Mouse (Mus musculus) liver, embryonic 16.5 days (tissue): ENCODE data around the gene Foxa2. TPM values are rescaled to one million over a fixed set of nuclear protein-coding genes. Genes with fewer than 3 reads are reported as not detected.

Experiments
- ATAC-seq: fragments of 200-750 bp; cut with Nextera tagmentation; 2 replicates; pipeline ENCODE4 v1.8.0; 2017; ENCODE audit warnings: low read depth, mild to moderate bottlenecking, moderate number of reproducible peaks, moderate library complexity
- H3K27ac ChIP-seq: fragments of 300-500 bp; sonication (generic); 2 replicates; pipeline ENCODE4 v1.5.1; 2014; ENCODE audit warnings: mild to moderate bottlenecking, low read length
- H3K27me3 ChIP-seq: fragments of 300-500 bp; sonication (generic); 2 replicates; pipeline ENCODE4 v1.6.1; 2014; ENCODE audit warnings: low read depth, low read length, mixed read lengths; ENCODE audit not compliant: control insufficient read depth, insufficient read depth
- H3K36me3 ChIP-seq: fragments of 300-500 bp; sonication (generic); 2 replicates; pipeline ENCODE4 v1.6.1; 2014; ENCODE audit warnings: mild to moderate bottlenecking; ENCODE audit not compliant: control insufficient read depth, insufficient read depth
- H3K4me1 ChIP-seq: fragments of 300-500 bp; sonication (generic); 2 replicates; pipeline ENCODE4 v1.6.1; 2014; ENCODE audit warnings: low read depth, low read length, mixed read lengths; ENCODE audit not compliant: control insufficient read depth
- H3K4me2 ChIP-seq: fragments of 300-500 bp; sonication (generic); 2 replicates; pipeline ENCODE4 v1.6.1; 2014; ENCODE audit warnings: low read depth, low read length, mixed read lengths
- H3K4me3 ChIP-seq: fragments of 300-500 bp; sonication (generic); 2 replicates; pipeline ENCODE4 v1.5.1; 2014; ENCODE audit warnings: low read depth, mild to moderate bottlenecking, low read length
- H3K9ac ChIP-seq: fragments of 300-500 bp; sonication (generic); 2 replicates; pipeline ENCODE4 v1.6.1; 2014; ENCODE audit warnings: low read depth, low read length
- H3K9me3 ChIP-seq: fragments of 300-500 bp; sonication (generic); replicated peaks from 2 replicates; pipeline ENCODE4 v1.6.1; 2016; ENCODE audit warnings: low read length; ENCODE audit not compliant: control insufficient read depth
- WGBS: fragments of 180-500 bp; shearing (Covaris S2); extraction: QIAGEN DNeasy Blood & Tissue Kit; methylation state at CpG from one replicate; pipeline ENCODE4 v1.1.7; 2014; ENCODE audit not compliant: insufficient replicate concordance; 5-methylcytosine and 5-hydroxymethylcytosine counted together
- microRNA-seq: library from miRNA; unstranded; fragments of <30 nt; microRNA quantifications from one replicate; pipeline ENCODE4, GENCODE M21; 2016
- polyA plus RNA-seq: library from polyadenylated mRNA; unstranded; fragments of >200 nt; fragmentation: Nextera tagmentation; extraction: Ambion mirVana; gene quantifications from 2 replicates; pipeline ENCODE4 v1.2.1, GENCODE M21; 2015

Gene Foxa2
- polyA plus RNA-seq, 1 experiment from 2014 or later: 3.8 TPM

- H3K4me2 ChIP-seq: no peak overlapping the region
- H3K4me1 ChIP-seq: no peaks in the 10 kb centered on the region; the same call in 1 of the 2 replicates
- H3K9me3 ChIP-seq: no peaks in the 10 kb centered on the region
- ATAC-seq: peak; percentile 65
- no peaks in the 10 kb centered on the region for H3K36me3 ChIP-seq
- H3K9ac ChIP-seq: no peak overlapping the region
- H3K4me3 ChIP-seq: no peak overlapping the region
- no peak overlapping the region for H3K27ac ChIP-seq
- no peaks in the 10 kb centered on the region for H3K27me3 ChIP-seq
Observed at GRCm38 (mm10) chr2:147996781-147997180, 50.0 kb downstream of the Foxa2 start.

- no peaks in the 10 kb centered on the region for H3K9me3 ChIP-seq
- ATAC-seq: no peak
- no peak overlapping the region for H3K4me2 ChIP-seq
- no peaks in the 10 kb centered on the region for H3K36me3 ChIP-seq
- H3K4me3 ChIP-seq: no peak overlapping the region
- H3K27me3 ChIP-seq: no peaks in the 10 kb centered on the region
- H3K4me1 ChIP-seq: no peaks in the 10 kb centered on the region; the same call in 1 of the 2 replicates
- no peak overlapping the region for H3K27ac ChIP-seq
- no peak overlapping the region for H3K9ac ChIP-seq
- WGBS: 11% methylated on average over 4 of the region's 4 CpGs
Observed at GRCm38 (mm10) chr2:147993821-147994220, 52.9 kb downstream of the Foxa2 start.

GRCm38 (mm10) chr2:147992935-147993679, 53.7 kb downstream of the Foxa2 start:
- no peak overlapping the region for H3K27ac ChIP-seq
- H3K4me3 ChIP-seq: no peak overlapping the region
- no peaks in the 10 kb centered on the region; the same call in 1 of the 2 replicates for H3K4me1 ChIP-seq
- no peaks in the 10 kb centered on the region for H3K36me3 ChIP-seq
- peak; percentile 62 for ATAC-seq
- H3K9ac ChIP-seq: no peak overlapping the region
- H3K9me3 ChIP-seq: no peaks in the 10 kb centered on the region
- H3K4me2 ChIP-seq: no peak overlapping the region; the same call in 1 of the 2 replicates
- H3K27me3 ChIP-seq: no peaks in the 10 kb centered on the region
- WGBS: 61% methylated on average over 10 of the region's 10 CpGs

Small RNA genes lying within 50 kb of the gene (microRNA-seq; reads per million reads assigned to microRNA genes)
- not detected for gene Gm27420
